Mouse (Mus musculus): ENCODE measurements around the gene Lrrc8c.

Gene Lrrc8c

DNA sequence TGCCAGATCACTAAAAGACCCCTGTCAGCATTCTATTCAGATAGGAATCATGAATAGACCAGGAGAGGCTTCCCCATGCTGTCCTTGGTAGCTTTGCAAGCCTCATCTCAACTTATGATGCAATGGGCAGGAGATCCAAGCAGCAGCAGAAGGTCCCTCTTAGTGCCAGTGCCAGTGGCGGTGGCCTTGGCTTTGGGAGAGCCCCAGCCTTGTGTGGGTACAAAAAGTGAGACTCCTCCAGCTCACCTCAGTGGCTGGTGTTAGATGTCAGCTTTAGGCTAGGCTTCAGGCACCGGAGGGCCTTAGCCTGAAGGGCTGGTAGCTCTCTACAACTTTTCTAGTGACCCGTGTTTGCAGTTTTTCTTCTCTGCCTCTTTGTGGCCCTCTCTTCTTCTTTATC is 18.1 kb upstream of the Lrrc8c start:
- DNase-seq: no peak

DNA sequence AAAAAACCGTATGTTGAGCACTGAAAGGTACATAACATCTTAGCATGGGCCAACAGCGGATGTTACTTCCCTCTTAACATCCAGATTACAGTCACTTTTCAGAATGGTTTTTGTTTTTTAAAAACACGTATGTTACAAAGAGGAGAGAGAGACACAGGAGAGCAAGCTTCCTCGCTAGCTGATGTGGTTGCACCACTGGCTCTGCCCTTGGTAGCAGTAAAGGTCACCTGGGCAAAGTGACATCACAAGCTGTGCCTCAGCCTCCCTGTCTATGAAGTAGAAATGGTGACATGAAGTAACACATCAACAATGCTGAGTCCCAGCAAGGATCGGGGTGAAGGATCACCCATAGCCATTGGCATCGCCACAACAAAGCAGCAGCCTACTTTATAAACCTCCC is 10.4 kb upstream of the Lrrc8c start:
- no peak for DNase-seq

DNA sequence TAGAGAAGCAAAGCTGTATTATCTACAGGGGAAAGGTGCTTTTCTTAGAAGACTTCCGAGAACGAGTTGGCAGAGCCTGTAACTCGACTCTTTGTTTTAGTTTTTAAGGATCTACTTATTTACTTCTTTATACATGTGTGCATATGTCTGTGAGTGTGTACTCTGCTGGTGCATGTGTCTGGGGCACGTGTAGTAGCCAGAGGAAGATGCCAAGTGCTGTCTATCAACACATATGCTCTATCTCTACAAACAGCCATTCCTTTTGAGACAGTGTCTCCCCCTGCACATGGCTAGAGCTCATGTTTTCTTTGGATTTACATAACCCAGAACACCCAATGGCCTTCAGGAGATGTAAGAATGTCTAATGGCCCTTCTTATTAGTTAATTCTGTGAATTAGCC is 6.9 kb upstream of the Lrrc8c start:
- DNase-seq: no peak

- DNase-seq: no peak
These were observed 3.7 kb upstream of the Lrrc8c start for GRCm38 (mm10) chr5:105515532-105515931.

- no peak for DNase-seq
These were observed 2.9 kb upstream of the Lrrc8c start for GRCm38 (mm10) chr5:105516290-105516689.

- no peak for DNase-seq
These were observed 1.1 kb upstream of the Lrrc8c start for GRCm38 (mm10) chr5:105517992-105518625.

DNA sequence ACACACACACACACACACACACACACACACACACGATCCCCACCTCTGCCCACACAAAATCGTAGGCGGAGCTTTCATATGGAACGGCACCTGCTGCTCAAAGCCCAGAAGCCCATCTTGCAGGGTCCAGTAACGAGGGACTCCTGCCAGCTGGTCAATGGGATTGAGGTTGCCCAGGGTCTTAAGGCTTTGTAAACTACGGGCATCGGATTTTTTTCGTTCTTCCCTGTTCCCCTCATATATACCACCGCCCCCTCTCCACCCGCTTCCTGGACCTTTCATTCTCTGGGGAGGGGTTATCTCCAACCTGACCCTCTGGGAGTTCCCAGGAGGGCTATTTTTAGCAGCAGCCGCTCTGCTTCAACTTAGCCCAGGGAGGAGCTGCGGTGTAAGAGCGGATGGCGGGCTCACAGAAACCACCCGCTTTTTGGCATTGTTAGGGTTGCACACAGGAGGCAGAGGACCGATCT is 527 bp upstream of the Lrrc8c start:
- DNase-seq: no peak

GRCm38 (mm10) chr5:105519976-105520300 is 750 bp downstream of the Lrrc8c start:
- no peak for DNase-seq

- no peak for DNase-seq
These were observed 1.3 kb downstream of the Lrrc8c start for GRCm38 (mm10) chr5:105520442-105520965.

DNA sequence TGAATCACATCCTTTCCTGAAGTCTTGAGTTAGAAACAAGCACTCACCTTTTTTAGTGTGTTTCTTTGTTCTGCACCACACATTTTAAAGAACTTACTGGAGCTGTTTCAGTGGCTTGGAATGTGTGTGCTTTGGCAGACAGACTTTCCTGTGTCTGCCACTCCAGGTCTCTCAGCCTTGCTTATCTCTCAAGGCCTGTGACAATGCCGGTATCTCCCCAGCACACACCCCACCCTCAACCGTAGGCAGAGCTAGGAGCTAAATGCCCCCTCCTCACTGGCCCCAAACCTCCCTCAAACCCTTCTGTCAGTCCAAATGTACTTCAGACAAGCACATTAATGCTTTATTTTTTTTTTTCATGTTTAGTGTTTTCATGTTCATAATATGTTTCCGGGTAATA is 4.3 kb downstream of the Lrrc8c start:
- no peak for DNase-seq

DNA sequence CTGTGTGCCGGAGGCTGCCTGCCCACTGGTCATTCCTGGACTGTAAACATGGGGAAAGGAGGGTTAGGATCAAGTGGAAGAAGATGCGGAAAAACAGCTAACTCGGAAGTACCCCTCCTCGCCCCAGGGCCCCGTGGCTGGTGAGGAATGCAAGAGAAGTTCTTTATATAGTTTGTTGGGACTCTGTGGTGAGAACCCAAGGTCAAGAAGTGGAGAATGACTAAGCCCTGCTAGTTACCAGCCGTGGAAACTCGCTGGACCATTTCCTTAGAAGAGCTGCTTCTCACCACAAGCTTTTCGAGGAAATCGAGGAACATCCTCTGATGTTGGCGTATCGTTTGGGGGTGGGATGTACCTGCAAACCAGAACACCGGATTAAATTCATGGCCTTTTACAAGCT is 5.8 kb downstream of the Lrrc8c start:
- DNase-seq: no peak

GRCm38 (mm10) chr5:105526107-105526645 is 7.0 kb downstream of the Lrrc8c start:
- DNase-seq: no peak

DNA sequence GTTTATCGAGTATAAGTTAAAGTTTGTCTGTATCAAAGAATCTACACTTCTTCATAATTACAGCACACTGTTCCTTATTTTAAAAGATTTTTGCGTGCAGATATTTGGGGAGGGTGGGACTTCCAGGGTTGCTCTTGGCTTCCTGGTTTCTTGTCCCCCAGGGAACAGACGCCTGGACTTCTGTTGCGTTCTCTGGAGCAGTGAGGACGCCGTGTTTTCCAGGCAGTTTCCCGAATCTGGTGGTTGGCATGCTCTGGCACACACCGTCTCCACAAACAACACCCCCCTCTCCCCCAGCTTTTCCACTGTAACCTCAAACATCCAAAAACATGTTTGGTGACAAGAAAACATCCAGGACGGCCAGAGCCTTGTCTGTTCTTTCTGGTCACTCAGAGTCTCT is 7.6 kb downstream of the Lrrc8c start:
- no peak for DNase-seq

DNA sequence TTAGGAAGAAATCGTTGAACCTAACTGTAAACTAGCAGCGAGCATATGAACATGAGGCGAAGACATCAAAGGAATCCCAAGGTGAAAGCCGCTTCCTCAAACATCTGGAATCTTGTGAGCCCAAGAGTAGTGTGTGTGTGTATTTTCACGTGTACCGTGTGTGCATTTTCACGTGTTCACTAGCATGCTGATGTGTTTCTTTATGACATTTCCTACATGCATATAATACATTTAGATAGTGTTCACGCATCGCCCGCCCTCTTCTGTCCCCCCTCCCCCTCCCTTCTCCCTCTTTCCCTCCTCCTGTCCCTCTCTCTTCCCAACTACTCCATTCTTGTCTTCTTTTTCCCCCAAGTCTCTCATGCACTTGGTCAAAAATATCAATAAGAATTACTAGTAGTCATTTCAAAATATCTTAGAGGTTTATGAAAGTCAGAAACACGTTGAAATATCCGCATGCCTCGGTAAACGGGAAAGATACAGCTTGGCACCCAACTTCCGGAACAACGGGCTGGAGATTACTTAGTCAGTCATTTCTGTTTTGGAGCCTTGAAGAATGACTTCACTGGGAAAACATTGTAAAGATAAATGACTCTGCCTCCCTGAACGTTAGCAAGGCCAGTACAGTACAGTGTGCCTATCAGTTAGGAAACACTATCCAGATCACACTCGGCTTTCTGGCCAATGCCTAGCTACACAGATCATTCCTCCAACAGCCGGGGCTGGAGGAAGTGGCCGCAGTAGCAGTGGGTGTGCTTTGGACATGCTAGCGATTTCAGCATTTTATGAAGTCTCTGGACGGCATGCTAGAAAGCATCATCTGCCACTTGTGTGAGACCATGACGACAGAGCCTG is 8.5 kb downstream of the Lrrc8c start:
- no peak for DNase-seq

DNA sequence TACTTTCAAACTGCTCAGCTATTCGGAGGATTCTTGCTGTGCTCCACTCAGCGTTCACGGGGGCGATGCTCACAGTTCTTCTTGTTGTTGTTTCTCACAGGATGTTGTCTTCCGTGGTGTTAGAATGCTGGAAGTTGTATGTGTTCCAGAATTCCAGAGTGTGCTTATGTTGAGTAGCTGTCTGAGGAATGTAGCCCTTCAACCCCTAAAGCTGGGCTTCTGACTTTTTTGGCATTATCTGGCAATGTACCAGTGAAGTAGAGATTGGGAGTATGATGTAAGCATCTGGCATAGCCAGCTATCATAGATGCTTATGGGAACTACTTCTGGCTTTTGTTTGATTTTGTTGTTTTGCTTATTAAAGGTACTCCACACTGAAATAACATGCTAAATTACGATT is 11.4 kb downstream of the Lrrc8c start:
- no peak for DNase-seq

- no peak for DNase-seq
These were observed 16.0 kb downstream of the Lrrc8c start for GRCm38 (mm10) chr5:105535186-105535585.

- DNase-seq: no peak
These were observed 17.0 kb downstream of the Lrrc8c start for GRCm38 (mm10) chr5:105536172-105536571.

DNA sequence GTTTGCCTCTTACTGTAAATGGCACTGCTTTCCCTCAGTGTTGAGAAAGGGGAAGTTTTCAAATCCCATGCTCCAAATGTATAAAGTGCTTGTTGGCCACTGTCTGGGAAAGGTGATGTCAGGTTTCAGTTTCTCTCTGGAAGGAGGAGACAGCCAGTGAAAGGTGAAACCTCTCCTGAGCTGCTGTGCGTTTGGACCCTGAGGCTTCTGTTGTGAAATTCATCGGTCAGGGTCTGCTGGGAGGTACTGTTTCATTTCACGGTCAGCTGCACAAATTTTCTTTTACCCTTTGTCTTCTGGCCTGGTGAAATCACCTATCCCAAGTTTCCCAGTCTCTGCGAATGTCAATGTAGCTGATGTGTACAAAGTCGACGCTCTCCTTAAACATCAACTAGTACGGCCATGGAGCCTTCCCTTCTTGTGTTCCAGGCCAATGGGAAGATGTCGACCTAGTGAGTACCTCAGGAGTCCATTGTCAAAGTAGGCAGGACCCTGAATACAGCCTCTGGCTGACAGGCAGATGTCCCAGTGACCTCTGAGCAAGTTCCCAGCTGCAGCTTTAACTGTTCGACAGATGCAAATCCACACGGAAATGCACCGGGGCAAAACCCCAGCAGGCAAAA is 18.0 kb downstream of the Lrrc8c start:
- DNase-seq: no peak

DNA sequence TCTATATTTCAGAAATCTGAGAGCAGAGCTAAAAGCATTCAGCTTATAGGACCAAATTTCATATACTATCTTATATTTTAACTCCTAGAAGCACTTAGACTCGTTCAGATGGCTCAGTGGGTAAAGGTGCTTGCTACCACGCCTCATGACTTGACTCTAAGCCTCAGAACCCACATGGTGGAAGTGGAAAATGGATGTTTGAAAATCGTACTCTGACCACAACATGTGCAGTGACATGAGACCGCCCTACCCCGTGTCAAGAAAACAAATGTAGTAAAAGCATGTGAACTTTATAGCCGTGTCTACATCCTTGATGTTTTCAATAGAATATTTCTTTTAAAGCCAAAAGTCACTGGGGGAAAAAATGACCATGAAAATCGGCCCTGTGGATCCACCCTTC is 21.9 kb downstream of the Lrrc8c start:
- DNase-seq: no peak

GRCm38 (mm10) chr5:105545126-105545525 is 25.9 kb downstream of the Lrrc8c start:
- DNase-seq: no peak

DNA sequence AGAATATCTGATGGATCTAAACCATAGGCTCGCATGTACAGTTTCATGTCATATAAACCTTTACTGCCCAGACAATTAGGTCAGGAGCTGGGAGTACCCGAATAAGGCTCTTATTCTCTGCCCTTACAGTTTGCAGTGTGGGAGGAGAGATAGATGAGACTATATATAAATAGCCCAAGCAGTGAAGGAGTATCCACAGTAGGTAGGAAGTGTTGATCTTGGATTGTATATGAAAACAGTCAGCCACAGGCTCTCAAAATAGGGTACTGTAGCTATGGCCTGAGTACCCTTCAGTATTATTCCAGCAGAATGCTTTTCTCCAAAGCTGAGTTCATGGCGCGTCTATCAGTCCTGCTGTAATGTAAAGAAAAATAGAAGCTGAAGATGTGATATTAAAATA is 27.9 kb downstream of the Lrrc8c start:
- DNase-seq: no peak

- no peak for DNase-seq
These were observed 32.6 kb downstream of the Lrrc8c start for GRCm38 (mm10) chr5:105551808-105552207.

DNA sequence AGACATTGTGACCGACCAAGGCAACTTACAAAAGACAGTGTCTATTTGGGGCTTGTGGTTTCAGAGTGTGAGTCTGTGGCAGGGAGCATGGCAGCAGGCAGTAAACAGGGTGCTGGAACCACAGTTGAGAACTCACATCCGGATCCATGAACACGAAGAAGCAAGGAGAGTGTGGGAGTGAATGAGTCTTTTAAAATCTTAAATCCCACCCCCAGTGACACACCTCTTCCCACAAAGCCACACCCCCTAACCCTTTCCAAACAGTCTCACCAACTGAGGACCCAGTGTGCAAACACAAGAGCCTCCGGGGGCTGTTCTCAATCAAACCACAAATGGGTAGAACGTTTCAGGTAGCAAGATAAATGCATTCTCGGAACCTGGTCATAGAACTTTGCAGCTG is 37.1 kb downstream of the Lrrc8c start:
- no peak for DNase-seq

- no peak for DNase-seq
These were observed 38.2 kb downstream of the Lrrc8c start for GRCm38 (mm10) chr5:105557346-105557745.
